Mouse (Mus musculus) neural tube, embryonic 10.5 days (tissue): Measurements from ENCODE around the gene Zpr1.

Source experiments
- DNase-seq: peaks from one replicate; pipeline ENCODE4 v3.0.0-alpha.2; 2017; ENCODE audit warnings: low spot score; ENCODE audit errors: extremely low spot score

Gene Zpr1

GRCm38 (mm10) chr9:46328572-46329249 is 55.8 kb downstream of the Zpr1 start:
- DNase-seq = peak; percentile 89

GRCm38 (mm10) chr9:46329250-46329648 is 56.4 kb downstream of the Zpr1 start:
- DNase-seq = peak; percentile 78

- no peak for DNase-seq
These were observed 57.1 kb downstream of the Zpr1 start for GRCm38 (mm10) chr9:46329801-46330585.

GRCm38 (mm10) chr9:46330586-46330895 is 57.7 kb downstream of the Zpr1 start:
- DNase-seq = no peak

GRCm38 (mm10) chr9:46331301-46331700 is 58.4 kb downstream of the Zpr1 start:
- DNase-seq = no peak
